Mouse (Mus musculus): ENCODE data around the gene Fam71f2. TPM values are rescaled to one million over a fixed set of nuclear protein-coding genes. Genes with fewer than 3 reads are reported as not detected.

Fam71f2 gene
- polyA plus RNA-seq, 1 experiment from 2014 or later: not detected

DNA sequence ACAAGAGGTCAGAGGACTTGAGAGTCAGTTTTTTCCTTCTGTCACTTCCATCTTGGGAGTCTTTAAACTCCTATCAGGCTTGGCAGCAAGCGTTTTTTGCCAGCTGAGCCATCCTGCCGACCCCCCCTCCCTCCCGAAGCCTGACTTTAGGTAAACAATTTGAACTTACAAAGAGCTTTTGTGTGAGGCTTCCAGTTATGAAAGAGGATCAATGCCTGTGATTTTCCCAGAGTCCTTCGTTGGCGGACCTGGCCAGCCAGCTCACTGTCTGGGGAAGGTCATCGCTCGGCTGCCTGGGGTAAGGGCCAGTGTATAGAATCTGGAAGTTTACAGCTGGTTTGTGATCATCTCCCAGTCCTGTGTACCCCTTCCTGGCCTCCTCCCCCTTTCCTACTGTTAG is 1.3 kb downstream of the Fam71f2 start:
- Histone ChIP-seq H3K9ac (ENCODE audit: low read length) (no peak overlapping the region), H3K36me3 (ENCODE audit: control insufficient read depth, insufficient read depth, low read length) (no peaks in the 10 kb centered on the region), H3K4me2 (replicated peaks; ENCODE audit: low read depth) (no peak overlapping the region), H3K9me3 (ENCODE audit: control insufficient read depth, low read length) (no peaks in the 10 kb centered on the region), H3K4me3 (ENCODE audit: low read depth, low read length) (no peak overlapping the region), H3K4me1 (replicated peaks; ENCODE audit: control insufficient read depth, insufficient read depth) (no peaks in the 10 kb centered on the region), H3K27me3 (ENCODE audit: control insufficient read depth, insufficient read depth, low read length) (no peaks in the 10 kb centered on the region), H3K27ac (replicated peaks) (no peak overlapping the region)
- DNase-seq (ENCODE audit: low spot score) (no peak), ATAC-seq (ENCODE audit: low FRiP score, low TSS enrichment) (no peak)
- WGBS: 38% methylated on average over 7 of the region's 7 CpGs
- no peak for TF ChIP-seq EP300 (optimal IDR thresholded peaks at IDR 0.05)
- TF ChIP-seq CTCF (IDR thresholded peaks at IDR 0.05; ENCODE audit: low read depth): no peak

DNA sequence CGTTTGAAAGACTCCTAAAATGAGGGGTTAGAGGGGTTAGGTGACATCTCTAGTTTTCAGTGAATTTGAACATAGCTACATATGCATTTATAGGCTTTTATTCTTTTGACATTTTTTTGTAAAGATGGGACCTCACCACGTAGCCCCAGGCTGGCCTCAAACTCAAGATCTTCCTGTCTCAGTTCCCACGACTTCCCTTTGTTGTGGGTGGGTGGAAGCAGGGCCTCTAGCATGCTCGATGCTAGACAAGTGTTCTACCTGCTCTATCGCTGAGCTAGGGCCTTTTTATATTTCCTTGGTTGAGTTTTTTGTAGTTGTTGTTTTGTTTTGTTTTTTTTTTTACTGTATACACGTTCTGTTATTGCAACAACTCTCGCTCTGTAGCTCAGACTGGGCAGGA is 7.5 kb downstream of the Fam71f2 start:
- no peak overlapping the region for H3K27ac ChIP-seq (replicated peaks)
- no peaks in the 10 kb centered on the region for H3K9me3 ChIP-seq (ENCODE audit: control insufficient read depth, low read length)
- H3K9ac ChIP-seq (ENCODE audit: low read length): no peak overlapping the region
- no peak for ATAC-seq (ENCODE audit: low FRiP score, low TSS enrichment)
- no peak overlapping the region for H3K4me2 ChIP-seq (replicated peaks; ENCODE audit: low read depth)
- DNase-seq (ENCODE audit: low spot score): no peak
- no peaks in the 10 kb centered on the region for H3K27me3 ChIP-seq (ENCODE audit: control insufficient read depth, insufficient read depth, low read length)
- no peaks in the 10 kb centered on the region for H3K4me1 ChIP-seq (replicated peaks; ENCODE audit: control insufficient read depth, insufficient read depth)
- no peak overlapping the region for H3K4me3 ChIP-seq (ENCODE audit: low read depth, low read length)
- 83% methylated on average over 7 of the region's 7 CpGs for WGBS
- H3K36me3 ChIP-seq (ENCODE audit: control insufficient read depth, insufficient read depth, low read length): no peaks in the 10 kb centered on the region
- TF ChIP-seq CTCF (IDR thresholded peaks at IDR 0.05; ENCODE audit: low read depth) (no peak), EP300 (optimal IDR thresholded peaks at IDR 0.05) (no peak)

DNA sequence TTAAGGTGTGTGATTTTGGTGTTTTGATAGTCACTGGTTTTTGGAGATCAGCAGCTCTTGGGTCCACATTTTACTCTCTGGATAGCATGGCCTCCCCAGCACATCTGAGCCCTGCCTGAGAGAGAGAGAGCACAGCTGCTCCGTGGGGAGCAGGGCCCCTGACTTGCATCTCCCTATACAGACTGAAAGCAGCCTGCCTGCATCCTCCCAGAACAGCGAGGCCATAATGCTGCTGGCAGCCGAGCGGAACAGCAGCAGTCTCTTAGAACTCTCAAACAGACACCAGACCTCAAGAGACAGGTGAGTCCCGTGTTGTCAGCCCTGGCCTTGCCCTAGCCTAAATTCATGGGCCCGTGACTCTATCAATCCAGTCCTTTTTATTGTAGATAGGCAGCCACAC is 8.1 kb downstream of the Fam71f2 start:
- 49% methylated on average over 6 of the region's 6 CpGs for WGBS
- Histone ChIP-seq H3K27me3 (ENCODE audit: control insufficient read depth, insufficient read depth, low read length) (no peaks in the 10 kb centered on the region), H3K9me3 (ENCODE audit: control insufficient read depth, low read length) (no peaks in the 10 kb centered on the region), H3K4me2 (replicated peaks; ENCODE audit: low read depth) (no peak overlapping the region), H3K27ac (replicated peaks) (no peak overlapping the region), H3K4me3 (ENCODE audit: low read depth, low read length) (no peak overlapping the region), H3K36me3 (ENCODE audit: control insufficient read depth, insufficient read depth, low read length) (no peaks in the 10 kb centered on the region), H3K4me1 (replicated peaks; ENCODE audit: control insufficient read depth, insufficient read depth) (no peaks in the 10 kb centered on the region), H3K9ac (ENCODE audit: low read length) (no peak overlapping the region)
- DNase-seq (ENCODE audit: low spot score) (no peak), ATAC-seq (ENCODE audit: low FRiP score, low TSS enrichment) (no peak)
- TF ChIP-seq CTCF (IDR thresholded peaks at IDR 0.05; ENCODE audit: low read depth): no peak
- no peak for TF ChIP-seq EP300 (optimal IDR thresholded peaks at IDR 0.05)

DNA sequence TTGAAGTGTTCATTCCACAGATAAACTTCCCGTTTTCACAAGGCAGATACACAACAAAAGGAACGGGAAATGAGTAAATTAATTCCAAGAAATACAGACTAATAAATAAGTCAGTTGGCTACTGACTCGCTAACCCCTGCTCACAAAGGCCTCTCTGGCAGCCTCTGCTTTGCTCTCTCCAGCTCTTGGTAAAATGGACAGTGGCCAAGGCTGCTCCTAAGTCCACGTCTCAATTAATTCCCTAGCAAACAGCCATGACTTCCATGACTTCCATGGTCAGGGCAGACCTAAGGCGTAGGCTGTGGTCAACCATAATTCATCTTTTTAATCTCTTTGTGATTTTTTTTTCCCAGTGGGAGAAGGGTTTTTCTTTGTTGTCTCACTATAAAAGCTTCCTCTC is 8.6 kb downstream of the Fam71f2 start:
- Histone ChIP-seq H3K9me3 (ENCODE audit: control insufficient read depth, low read length) (no peaks in the 10 kb centered on the region), H3K27me3 (ENCODE audit: control insufficient read depth, insufficient read depth, low read length) (no peaks in the 10 kb centered on the region), H3K4me1 (replicated peaks; ENCODE audit: control insufficient read depth, insufficient read depth) (no peaks in the 10 kb centered on the region), H3K36me3 (ENCODE audit: control insufficient read depth, insufficient read depth, low read length) (no peaks in the 10 kb centered on the region), H3K4me3 (ENCODE audit: low read depth, low read length) (no peak overlapping the region), H3K27ac (replicated peaks) (no peak overlapping the region), H3K9ac (ENCODE audit: low read length) (no peak overlapping the region), H3K4me2 (replicated peaks; ENCODE audit: low read depth) (no peak overlapping the region)
- WGBS: 54% methylated on average over 5 of the region's 5 CpGs
- no peak for TF ChIP-seq EP300 (optimal IDR thresholded peaks at IDR 0.05)
- no peak for TF ChIP-seq CTCF (IDR thresholded peaks at IDR 0.05; ENCODE audit: low read depth)
- DNase-seq (ENCODE audit: low spot score) (no peak), ATAC-seq (ENCODE audit: low FRiP score, low TSS enrichment) (no peak)

DNA sequence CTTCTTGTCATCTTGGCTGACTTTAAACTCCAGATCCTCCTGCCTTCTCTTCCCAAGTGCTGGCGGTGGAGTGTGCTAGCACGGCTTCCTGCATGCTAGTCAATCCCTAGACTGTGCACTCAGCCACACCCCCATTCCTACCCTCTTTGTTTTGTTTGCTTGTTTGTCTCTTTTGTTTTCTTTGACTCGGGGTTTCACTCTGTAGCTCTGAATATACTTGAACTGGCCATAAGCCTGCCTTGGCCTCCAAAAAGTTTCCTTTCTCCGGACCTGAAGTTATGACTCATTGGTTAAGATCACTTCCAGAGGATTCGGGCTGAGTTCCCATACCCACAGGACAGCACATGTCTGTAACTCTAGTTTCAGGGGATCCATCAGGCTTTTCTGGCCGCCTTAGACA is 9.3 kb downstream of the Fam71f2 start:
- TF ChIP-seq EP300 (optimal IDR thresholded peaks at IDR 0.05) (no peak), CTCF (IDR thresholded peaks at IDR 0.05; ENCODE audit: low read depth) (no peak)
- DNase-seq (ENCODE audit: low spot score) (no peak), ATAC-seq (ENCODE audit: low FRiP score, low TSS enrichment) (no peak)
- H3K4me2 ChIP-seq (replicated peaks; ENCODE audit: low read depth): no peak overlapping the region
- no peak overlapping the region for H3K27ac ChIP-seq (replicated peaks)
- no peaks in the 10 kb centered on the region for H3K36me3 ChIP-seq (ENCODE audit: control insufficient read depth, insufficient read depth, low read length)
- H3K4me3 ChIP-seq (ENCODE audit: low read depth, low read length): no peak overlapping the region
- H3K27me3 ChIP-seq (ENCODE audit: control insufficient read depth, insufficient read depth, low read length): no peaks in the 10 kb centered on the region
- H3K9ac ChIP-seq (ENCODE audit: low read length): no peak overlapping the region
- no peaks in the 10 kb centered on the region for H3K9me3 ChIP-seq (ENCODE audit: control insufficient read depth, low read length)
- 56% methylated on average over 6 of the region's 6 CpGs for WGBS
- no peaks in the 10 kb centered on the region for H3K4me1 ChIP-seq (replicated peaks; ENCODE audit: control insufficient read depth, insufficient read depth)

DNA sequence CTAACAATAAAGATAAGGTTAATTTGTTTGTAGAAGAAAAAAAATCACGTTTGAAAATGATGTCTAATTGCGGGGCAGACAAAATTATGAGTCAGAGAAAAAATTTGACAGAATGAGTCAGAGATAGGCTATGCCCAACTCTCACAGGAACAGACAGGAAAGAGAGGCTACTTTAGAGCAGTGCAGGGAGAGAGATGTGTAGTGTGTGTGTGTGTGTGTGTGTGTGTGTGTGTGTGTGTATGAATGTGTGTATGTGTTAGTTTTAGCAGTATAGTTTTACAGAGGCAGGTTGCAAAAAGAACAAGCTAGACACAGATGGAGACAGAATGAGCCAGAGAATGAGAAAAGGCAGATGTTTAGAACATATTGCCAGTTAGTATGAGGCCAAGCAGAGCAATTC is 19.7 kb downstream of the Fam71f2 start:
- Histone ChIP-seq H3K4me2 (replicated peaks; ENCODE audit: low read depth) (no peak overlapping the region), H3K9ac (ENCODE audit: low read length) (no peak overlapping the region), H3K36me3 (ENCODE audit: control insufficient read depth, insufficient read depth, low read length) (no peaks in the 10 kb centered on the region), H3K27ac (replicated peaks) (no peak overlapping the region), H3K27me3 (ENCODE audit: control insufficient read depth, insufficient read depth, low read length) (no peaks in the 10 kb centered on the region), H3K4me3 (ENCODE audit: low read depth, low read length) (no peak overlapping the region), H3K4me1 (replicated peaks; ENCODE audit: control insufficient read depth, insufficient read depth) (no peaks in the 10 kb centered on the region), H3K9me3 (ENCODE audit: control insufficient read depth, low read length) (no peaks in the 10 kb centered on the region)
- ATAC-seq (ENCODE audit: low FRiP score, low TSS enrichment) (no peak), DNase-seq (ENCODE audit: low spot score) (no peak)
- TF ChIP-seq CTCF (IDR thresholded peaks at IDR 0.05; ENCODE audit: low read depth) (no peak), EP300 (optimal IDR thresholded peaks at IDR 0.05) (no peak)
- 33% methylated on average over 2 of the region's 2 CpGs for WGBS
